Mouse (Mus musculus): ENCODE data around the gene Hoxd12.

DNA sequence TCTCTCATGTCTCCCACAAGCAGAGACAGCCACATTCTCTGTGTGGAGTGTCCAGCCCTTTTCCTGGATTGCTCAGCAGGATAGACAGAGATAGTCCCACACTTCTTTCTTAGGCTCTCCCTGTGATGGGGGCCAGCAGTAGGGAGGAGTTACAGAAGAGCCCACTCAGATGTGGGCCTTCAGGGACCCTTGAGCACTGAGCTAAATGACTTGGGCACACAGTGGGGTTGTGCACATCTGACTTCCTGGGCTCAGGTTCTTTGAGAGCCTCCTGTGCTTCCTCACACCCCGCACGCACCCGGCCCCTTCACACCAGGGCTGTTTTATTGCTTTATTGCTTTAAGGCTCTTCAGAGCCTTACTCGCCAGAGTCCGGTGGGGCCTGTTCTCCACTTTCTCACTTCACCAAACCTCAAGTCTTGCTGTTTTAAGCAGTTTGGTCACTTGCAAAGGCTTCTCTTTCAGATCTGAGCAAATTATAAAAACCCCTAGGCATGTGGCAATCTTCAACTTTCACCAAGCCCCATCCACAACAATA lies 46.2 kb downstream of the Hoxd12 start:
- TF ChIP-seq POLR2A (IDR thresholded peaks at IDR 0.05; ENCODE audit: low read depth, low read length): no peak
- no peak for TF ChIP-seq CTCF (IDR thresholded peaks at IDR 0.05; ENCODE audit: borderline replicate concordance, insufficient read depth, low read length)
